Mouse (Mus musculus): ENCODE results near the gene Adgrv1.

DNA sequence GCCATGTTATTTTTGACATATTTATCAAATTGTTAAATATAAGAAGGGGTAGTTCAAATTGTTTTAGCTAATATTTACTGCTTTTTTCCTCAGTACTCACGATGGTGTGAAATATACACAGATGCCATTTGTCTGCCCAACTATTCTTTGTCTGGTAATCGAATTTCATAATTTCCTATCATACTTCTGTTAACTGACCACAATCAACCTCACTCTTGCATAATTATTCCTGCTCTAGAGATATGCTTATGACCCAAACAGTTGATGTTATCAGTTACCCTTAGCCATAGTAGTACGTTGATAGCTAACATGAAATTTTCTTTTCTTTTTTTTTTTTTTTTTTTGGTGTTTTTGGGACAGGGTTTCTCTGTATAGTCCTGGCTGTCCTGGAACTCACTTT lies 393.5 kb downstream of the Adgrv1 start:
- TF ChIP-seq CTCF (IDR thresholded peaks at IDR 0.05; ENCODE audit: low read depth) (no peak), EP300 (optimal IDR thresholded peaks at IDR 0.05) (no peak)

All from stomach, postnatal 0 days (tissue).